Mouse (Mus musculus) liver, embryonic 14.5 days (tissue): ENCODE results near the gene Tmtc4. TPM values are rescaled to one million over a fixed set of nuclear protein-coding genes. Genes with fewer than 3 reads are reported as not detected.

Source experiments
- ATAC-seq: fragments of 200-750 bp; cut with Nextera tagmentation; 2 replicates; pipeline ENCODE4 v1.8.0; 2017; ENCODE audit warnings: moderate number of reproducible peaks, mild to moderate bottlenecking, moderate library complexity; ENCODE audit not compliant: insufficient read depth
- DNase-seq, 3 experiments: peaks; one replicate each; pipeline ENCODE4 v3.0.0-alpha.2; 2012 to 2013; ENCODE audit warnings: low read depth in 3 of 3, low spot score in 3 of 3
- H3K27ac ChIP-seq: fragments of 300-500 bp; sonication (generic); 2 replicates; pipeline ENCODE4 v1.5.1; 2014; ENCODE audit warnings: moderate library complexity, mild to moderate bottlenecking, control low read depth, inconsistent platforms
- H3K27me3 ChIP-seq: fragments of 300-500 bp; sonication (generic); 2 replicates; pipeline ENCODE4 v1.6.1; 2014; ENCODE audit warnings: mild to moderate bottlenecking, low read length, moderate library complexity; ENCODE audit not compliant: control insufficient read depth, insufficient read depth
- H3K36me3 ChIP-seq: fragments of 300-500 bp; sonication (generic); replicated peaks from 2 replicates; pipeline ENCODE4 v1.6.1; 2014; ENCODE audit warnings: low read depth; ENCODE audit not compliant: control insufficient read depth, insufficient read depth
- H3K4me1 ChIP-seq, 2 experiments: fragments of 200-500 bp in 1 of 2; fragments of 300-500 bp in 1 of 2; sonication (generic) in 1 of 2; replicated peaks; 2 replicates each; pipeline ENCODE4 v1.6.1; 2012 to 2014; ENCODE audit warnings: antibody characterized with exemption in 1 of 2, inconsistent platforms in 1 of 2, low read length in 1 of 2; ENCODE audit not compliant: control insufficient read depth in 2 of 2, insufficient read depth in 2 of 2
- H3K4me2 ChIP-seq: fragments of 300-500 bp; sonication (generic); 2 replicates; pipeline ENCODE4 v1.6.1; 2014; ENCODE audit warnings: low read depth, mild to moderate bottlenecking, control low read depth, moderate library complexity
- H3K4me3 ChIP-seq, 2 experiments: fragments of 200-500 bp in 1 of 2; fragments of 300-500 bp in 1 of 2; sonication (generic) in 1 of 2; 2 replicates each; pipeline ENCODE4 v1.5.1; 2012 to 2014; ENCODE audit warnings: low read depth in 2 of 2, low read length in 2 of 2, mild to moderate bottlenecking in 2 of 2, control low read depth in 1 of 2, inconsistent platforms in 1 of 2, moderate library complexity in 1 of 2; ENCODE audit not compliant: insufficient read depth in 1 of 2
- H3K9ac ChIP-seq: fragments of 300-500 bp; sonication (generic); replicated peaks from 2 replicates; pipeline ENCODE4 v1.6.1; 2014; ENCODE audit warnings: mild to moderate bottlenecking, control low read depth, moderate library complexity
- H3K9me3 ChIP-seq: fragments of 300-500 bp; sonication (generic); 2 replicates; pipeline ENCODE4 v1.6.1; 2016; ENCODE audit warnings: low read length, mixed read lengths; ENCODE audit not compliant: control insufficient read depth
- CTCF ChIP-seq: IDR thresholded peaks from 2 replicates; pipeline ENCODE4 v1.5.1; 2016; ENCODE audit warnings: antibody characterized with exemption, low read depth, control low read depth
- EP300 ChIP-seq: IDR thresholded peaks from 2 replicates; pipeline ENCODE4 v1.6.1; 2016; ENCODE audit warnings: antibody characterized with exemption, low read depth
- WGBS: fragments of 180-500 bp; shearing (Covaris S2); extraction: QIAGEN DNeasy Blood & Tissue Kit; methylation state at CpG from one replicate; pipeline ENCODE4 v1.1.7; 2014; ENCODE audit not compliant: insufficient replicate concordance; 5-methylcytosine and 5-hydroxymethylcytosine counted together
- polyA plus RNA-seq, 2 experiments: library from polyadenylated mRNA; depleted of rRNA in 1 of 2; stranded (reverse) in 1 of 2; unstranded in 1 of 2; fragments of >200 nt; fragmentation: Nextera tagmentation in 1 of 2; extraction: Ambion mirVana in 1 of 2; gene quantifications; 2 replicates each; pipeline versions ENCODE4 v1.2.1 to v1.2.3; 2012 to 2014

Gene Tmtc4
- polyA plus RNA-seq, 2 experiments = 1.4 to 2.3 TPM

DNA sequence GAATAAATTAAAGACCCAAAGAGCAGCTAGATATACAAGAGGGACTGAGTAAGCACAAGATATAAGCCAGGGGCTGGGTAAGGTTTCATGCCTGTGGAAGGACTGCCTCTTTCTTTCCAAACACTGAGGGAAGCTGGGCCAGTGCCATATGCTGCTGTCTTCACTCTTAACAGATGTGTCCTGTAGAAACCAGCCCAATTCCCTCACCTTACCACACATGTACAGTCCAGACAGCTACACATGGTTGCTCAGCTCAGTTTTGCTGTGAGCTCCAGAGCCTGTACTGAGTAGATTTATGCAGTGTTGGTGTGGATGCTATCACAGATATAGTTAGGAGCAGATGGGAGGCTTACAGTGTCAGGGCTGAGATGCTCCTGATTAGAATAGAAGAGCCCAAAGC, 83.2 kb downstream of the Tmtc4 start:
- H3K36me3 ChIP-seq = no peaks in the 10 kb centered on the region
- no peaks in the 10 kb centered on the region for H3K9me3 ChIP-seq
- TF ChIP-seq EP300 (no peak), CTCF (no peak)
- H3K4me3 ChIP-seq = no peak overlapping the region
- H3K27ac ChIP-seq = no peak overlapping the region
- DNase-seq = no peak
- no peak; the same call in 1 of the 2 replicates for ATAC-seq
- H3K27me3 ChIP-seq = no peaks in the 10 kb centered on the region
- H3K4me2 ChIP-seq = no peak overlapping the region
- peaks cover 0 to 4% of the 10 kb centered on the region in 2 experiments; a peak in 2 of 4 replicates for H3K4me1 ChIP-seq
- H3K9ac ChIP-seq = no peak overlapping the region

- DNase-seq = no peak
- H3K9me3 ChIP-seq = no peaks in the 10 kb centered on the region
- no peak overlapping the region for H3K4me2 ChIP-seq
- TF ChIP-seq CTCF = peak; percentile 9; the same call in 1 of the 2 replicates
- TF ChIP-seq EP300 = no peak
- no peak overlapping the region for H3K27ac ChIP-seq
- no peaks in the 10 kb centered on the region for H3K27me3 ChIP-seq
- no peak overlapping the region for H3K4me3 ChIP-seq
- ATAC-seq = no peak
- H3K4me1 ChIP-seq = peaks cover 0 to 4% of the 10 kb centered on the region in 2 experiments; a peak in 2 of 4 replicates
- H3K9ac ChIP-seq = no peak overlapping the region
- H3K36me3 ChIP-seq = no peaks in the 10 kb centered on the region
Observed at GRCm38 (mm10) chr14:122898550-122898949, 85.3 kb downstream of the Tmtc4 start.

DNA sequence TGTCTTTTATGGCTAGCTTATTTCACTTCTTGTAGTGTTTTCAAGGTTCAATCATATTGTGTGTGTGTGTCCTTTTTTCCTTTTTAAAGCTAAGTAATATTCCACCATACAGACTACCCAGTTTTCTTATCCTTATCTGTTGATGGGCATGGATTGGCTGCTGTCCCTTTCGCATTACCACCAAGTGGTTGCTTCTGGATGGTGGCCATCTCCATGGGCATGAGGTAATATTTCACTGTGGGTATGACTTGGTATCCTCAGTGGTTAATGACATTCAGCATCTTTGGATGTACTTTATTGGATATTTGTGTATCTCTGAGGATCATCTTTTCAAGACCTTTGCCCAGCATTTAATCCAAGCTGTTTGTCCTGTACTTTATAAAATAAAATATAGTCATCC, 87.7 kb downstream of the Tmtc4 start:
- DNase-seq (no peak), ATAC-seq (no peak)
- no peak for TF ChIP-seq EP300
- no peak for TF ChIP-seq CTCF
- WGBS = 81% methylated on average over 1 of the region's 1 CpGs
- H3K4me2 ChIP-seq = no peak overlapping the region
- no peaks in the 10 kb centered on the region for H3K9me3 ChIP-seq
- no peak overlapping the region for H3K4me3 ChIP-seq
- no peak overlapping the region for H3K27ac ChIP-seq
- H3K4me1 ChIP-seq = no peaks in the 10 kb centered on the region
- no peaks in the 10 kb centered on the region for H3K27me3 ChIP-seq
- no peak overlapping the region for H3K9ac ChIP-seq
- no peaks in the 10 kb centered on the region for H3K36me3 ChIP-seq

GRCm38 (mm10) chr14:122891470-122891968, 92.3 kb downstream of the Tmtc4 start:
- H3K27me3 ChIP-seq = no peaks in the 10 kb centered on the region
- DNase-seq (no peak), ATAC-seq (no peak)
- no peaks in the 10 kb centered on the region for H3K4me1 ChIP-seq
- no peak overlapping the region for H3K4me3 ChIP-seq
- H3K27ac ChIP-seq = no peak overlapping the region
- no peak for TF ChIP-seq EP300
- TF ChIP-seq CTCF = no peak
- H3K9ac ChIP-seq = no peak overlapping the region
- no peak overlapping the region for H3K4me2 ChIP-seq
- no peaks in the 10 kb centered on the region for H3K9me3 ChIP-seq
- WGBS = 75% methylated on average over 12 of the region's 12 CpGs
- no peaks in the 10 kb centered on the region; the same call in 1 of the 2 replicates for H3K36me3 ChIP-seq

DNA sequence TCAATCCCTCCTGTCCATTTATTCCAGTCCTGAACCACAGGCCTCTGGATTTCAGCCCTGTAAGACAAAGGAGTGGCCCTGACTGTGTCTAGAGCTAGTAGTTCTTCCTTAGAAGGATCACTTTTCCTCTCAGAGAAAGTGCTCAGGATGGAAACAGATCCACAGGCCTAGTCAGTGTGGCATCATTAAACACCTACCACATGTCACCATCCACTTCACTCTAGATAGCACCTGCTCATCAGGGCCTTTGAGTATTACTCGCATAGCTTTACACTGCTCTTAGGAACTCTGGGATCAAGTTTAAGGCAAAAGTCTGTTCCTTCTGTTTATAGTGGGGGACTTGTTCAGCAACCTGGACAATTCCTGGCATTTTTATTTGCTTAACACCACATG, 95.4 kb downstream of the Tmtc4 start:
- no peak overlapping the region for H3K4me2 ChIP-seq
- H3K36me3 ChIP-seq = no peaks in the 10 kb centered on the region; the same call in 1 of the 2 replicates
- H3K27ac ChIP-seq = no peak overlapping the region
- H3K4me3 ChIP-seq = no peak overlapping the region
- H3K9ac ChIP-seq = no peak overlapping the region
- no peaks in the 10 kb centered on the region for H3K4me1 ChIP-seq
- DNase-seq (no peak), ATAC-seq (no peak)
- H3K27me3 ChIP-seq = no peaks in the 10 kb centered on the region
- no peak for TF ChIP-seq CTCF
- TF ChIP-seq EP300 = no peak
- WGBS = 63% methylated on average over 1 of the region's 1 CpGs
- H3K9me3 ChIP-seq = no peaks in the 10 kb centered on the region
